Mouse (Mus musculus): ENCODE measurements around the gene Hoxc9. TPM values are rescaled to one million over a fixed set of nuclear protein-coding genes. Genes with fewer than 3 reads are reported as not detected.

Hoxc9 gene
- polyA plus RNA-seq, 1 experiment from 2014 or later: not detected

MicroRNAs within 50 kb of the gene (microRNA counts, 519-probe panel; counts per million panel counts)
- microRNA mmu-miR-615-3p (not detected), microRNA mmu-miR-615-5p (not detected)

Small RNA genes within 50 kb of the gene (microRNA-seq; reads per million reads assigned to microRNA genes)
- gene Mir196a-2 (37.3 reads per million, percentile 38 among the genes with 10 or more reads in this experiment), gene Mir615 (64.0 reads per million, percentile 45 among the genes with 10 or more reads in this experiment)

Other genes starting within 250 kb of the Hoxc9 start
- gene Hoxc13, start 55.3 kb upstream of the Hoxc9 start, polyA plus RNA-seq (2015; fragmentation: Nextera tagmentation; extraction: Ambion mirVana): not detected in 2 replicates
- gene Hoxc12, start 39.7 kb upstream of the Hoxc9 start, polyA plus RNA-seq (2015; fragmentation: Nextera tagmentation; extraction: Ambion mirVana): not detected in 2 replicates
- gene Hoxc11, start 22.0 kb upstream of the Hoxc9 start, polyA plus RNA-seq (2015; fragmentation: Nextera tagmentation; extraction: Ambion mirVana): not detected in 2 replicates
- gene Hoxc10, start 9.6 kb upstream of the Hoxc9 start, polyA plus RNA-seq (2015; fragmentation: Nextera tagmentation; extraction: Ambion mirVana): 0.11 TPM in 1 of 2 replicates, not detected in the other
- 0.31 TPM in 2 replicates for gene Hoxc5, start 9.0 kb upstream of the Hoxc9 start, polyA plus RNA-seq (2015; fragmentation: Nextera tagmentation; extraction: Ambion mirVana)
- gene Hoxc8, start 14.2 kb downstream of the Hoxc9 start, polyA plus RNA-seq (2015; fragmentation: Nextera tagmentation; extraction: Ambion mirVana): 0.10 and 0.30 TPM in 2 replicates
- 0.36 TPM in 2 replicates for gene Hoxc6, start 21.8 kb downstream of the Hoxc9 start, polyA plus RNA-seq (2015; fragmentation: Nextera tagmentation; extraction: Ambion mirVana)
- 0.93 and 1.4 TPM in 2 replicates for gene Hoxc4, start 42.5 kb downstream of the Hoxc9 start, polyA plus RNA-seq (2015; fragmentation: Nextera tagmentation; extraction: Ambion mirVana)
- gene Smug1, start 190.7 kb downstream of the Hoxc9 start, polyA plus RNA-seq (2015; fragmentation: Nextera tagmentation; extraction: Ambion mirVana): 17.4 and 20.7 TPM in 2 replicates